In the genomic region with DNA sequence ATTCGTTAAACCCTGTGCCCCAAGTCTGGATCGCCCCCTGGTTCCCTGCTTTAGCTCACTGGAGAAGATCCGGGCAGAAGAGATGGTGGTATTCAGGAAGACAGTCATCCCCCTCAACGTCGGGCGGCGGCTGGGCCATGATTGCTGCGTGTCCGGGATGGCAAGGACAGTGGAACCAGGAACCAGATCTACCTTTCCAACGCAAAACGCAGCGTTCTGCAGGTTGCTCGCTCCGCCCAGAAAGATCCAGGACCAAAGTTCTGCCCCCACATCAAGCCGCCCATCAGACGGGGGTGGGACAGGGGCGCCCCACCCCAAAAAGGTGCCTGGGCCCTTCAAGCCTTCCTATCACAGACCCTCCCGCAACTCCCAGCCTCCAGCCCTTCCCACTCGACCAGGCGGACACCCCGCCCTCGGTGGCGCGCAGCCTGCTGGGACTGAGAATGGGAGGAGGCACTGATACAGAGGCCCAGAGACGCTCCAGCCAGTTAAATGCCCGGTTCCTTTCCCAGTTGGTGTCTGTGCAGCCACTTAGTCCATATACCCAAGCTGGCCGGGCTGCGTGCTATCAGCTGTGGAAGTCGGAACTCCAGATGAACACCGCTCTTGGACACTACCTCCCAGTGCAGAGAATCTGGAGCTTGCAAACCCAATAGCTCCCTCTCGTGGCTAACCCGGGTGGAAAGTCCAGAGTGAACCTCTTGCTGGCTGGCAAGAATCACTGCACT, we compare ENCODE assay signal across 8 mouse cellular contexts. TPM values are rescaled to one million over a fixed set of nuclear protein-coding genes. Genes with fewer than 3 reads are reported as not detected.
DNase-seq lines count a peak whose midpoint lies in the region; ATAC-seq and TF ChIP-seq lines count a peak whose summit lies in the region.

A gene (minus strand): TSS at position 433 of the 728 bp plus-strand sequence.

- H3K4me1 ChIP-seq in hindbrain, embryonic 10.5 days (replicated peaks), result peaks cover 21% of the 10 kb centered on the region
- no peaks in the 10 kb centered on the region for H3K4me1 ChIP-seq in lung, postnatal 0 days (ENCODE audit: insufficient read depth, low read depth, low read length)

- peak; percentile 94 for ATAC-seq in frontal cortex, adult (ENCODE audit: low TSS enrichment)
- ATAC-seq in lung, postnatal 0 days, result peak; percentile 97

- H3K36me3 ChIP-seq in hindbrain, embryonic 10.5 days, result peaks cover 32% of the 10 kb centered on the region
- H3K36me3 ChIP-seq in lung, postnatal 0 days (ENCODE audit: insufficient read depth, low read length), result no peaks in the 10 kb centered on the region

- H3K27ac ChIP-seq in hindbrain, embryonic 10.5 days, result peak within 1 kb of the TSS; percentile 77
- peak within 1 kb of the TSS; percentile 68 for H3K27ac ChIP-seq in lung, postnatal 0 days (ENCODE audit: low read length)

- peak; percentile 93 for DNase-seq in MN1 (ENCODE audit: low spot score)
- peak; percentile 92 for DNase-seq in cerebellum, adult 9-10 months
- peak; percentile 90 for DNase-seq in hindbrain, embryonic 10.5 days (ENCODE audit: low spot score)
- peak; percentile 91 for DNase-seq in layer of hippocampus, adult 9-11 months
- DNase-seq in lung, postnatal 0 days (ENCODE audit: low spot score), result peak; percentile 95
- peak; percentile 84 for DNase-seq in ovary, postnatal 14 days (ENCODE audit: low spot score)
- peak; percentile 87 for DNase-seq in thymus, postnatal 14 days

- 2% methylated on average over 32 of the region's 32 CpGs for WGBS in hindbrain, embryonic 10.5 days
- WGBS in lung, postnatal 0 days, result 1% methylated on average over 32 of the region's 32 CpGs

- H3K4me2 ChIP-seq in lung, postnatal 0 days (replicated peaks; ENCODE audit: low read depth, low read length), result peak within 1 kb of the TSS; percentile 71

- TF ChIP-seq CTCF in lung, postnatal 0 days (IDR thresholded peaks at IDR 0.05), result peak; percentile 91

- H3K9ac ChIP-seq in lung, postnatal 0 days (replicated peaks; ENCODE audit: low read depth), result peak within 1 kb of the TSS; percentile 58

- TF ChIP-seq EP300 in lung, postnatal 0 days (IDR thresholded peaks at IDR 0.05), result no peak

- no peaks in the 10 kb centered on the region for H3K27me3 ChIP-seq in hindbrain, embryonic 10.5 days (ENCODE audit: insufficient read depth, poor library complexity, severe bottlenecking)
- no peaks in the 10 kb centered on the region for H3K27me3 ChIP-seq in lung, postnatal 0 days (replicated peaks; ENCODE audit: insufficient read depth, low read length)

- 0 out of 2 replicates have a peak, but pooled peaks cover 4% of the 10 kb centered on the region for H3K9me3 ChIP-seq in hindbrain, embryonic 10.5 days
- H3K9me3 ChIP-seq in lung, postnatal 0 days (ENCODE audit: low read length), result no peaks in the 10 kb centered on the region

- H3K4me3 ChIP-seq in hindbrain, embryonic 10.5 days, result peak within 1 kb of the TSS; percentile 60
- peak within 1 kb of the TSS; percentile 62 for H3K4me3 ChIP-seq in lung, postnatal 0 days (ENCODE audit: low read depth, low read length)

RNA-seq across cellular contexts. Expression of the gene that starts here (rescaled TPM):
- polyA plus RNA-seq in hindbrain, embryonic 10.5 days (2016; fragmentation: Nextera tagmentation; extraction: Ambion mirVana), result 30.2 and 30.7 TPM in 2 replicates
- 18.7 and 23.8 TPM in 2 replicates for polyA plus RNA-seq in lung, postnatal 0 days (2015; fragmentation: Nextera tagmentation; extraction: Ambion mirVana)

Comparison
In these comparisons a context has a peak if more than half of its experiments do, and no peak if none do; other contexts are left out.
1. Peak in every context shown above with its lines: DNase-seq, ATAC-seq, H3K4me3 ChIP-seq and H3K27ac ChIP-seq.